In the genomic region with DNA sequence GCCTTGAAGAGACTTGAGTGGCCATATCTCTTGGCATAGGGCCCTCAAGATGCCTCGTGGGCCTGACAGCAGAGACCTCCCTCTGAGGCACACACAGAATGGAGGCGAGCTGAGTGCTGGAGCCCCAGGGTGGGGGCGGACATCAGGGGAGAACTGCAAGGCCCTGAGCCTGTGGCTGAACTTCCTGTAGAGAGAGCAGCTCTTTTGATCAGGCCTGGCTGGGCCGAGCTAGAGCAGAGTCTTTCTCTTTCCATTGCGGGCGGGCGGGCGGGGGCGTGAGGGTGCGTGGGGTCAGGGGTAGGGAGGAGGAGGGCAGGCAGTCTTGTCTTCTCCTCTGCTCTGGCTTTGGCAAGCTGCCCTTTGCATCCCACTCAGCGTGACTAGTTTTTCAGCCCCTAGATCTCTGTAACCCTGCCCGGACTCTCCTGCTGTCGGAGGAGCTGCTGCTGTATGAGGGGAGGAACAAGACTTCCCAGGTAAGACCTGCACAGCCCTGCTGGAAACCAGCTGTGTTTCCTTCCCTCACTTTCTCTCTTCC, we compare ENCODE assay signal across 7 mouse cellular contexts.
A peak's percentile ranks its signal among the peaks of the same experiment; 100 is the strongest.
DNase-seq lines count a peak whose midpoint lies in the region; ATAC-seq lines count a peak whose summit lies in the region.

No protein-coding gene starts in this region.

- no peak overlapping the region for H3K4me2 ChIP-seq in midbrain, embryonic 15.5 days

- 0 out of 2 replicates have a peak, but pooled peaks have one; percentile 24 for ATAC-seq in neutrophil, adult 5-6 weeks (ENCODE audit: extremely low read depth, insufficient number of reproducible peaks, low FRiP score, poor library complexity, severe bottlenecking)
- ATAC-seq in midbrain, embryonic 15.5 days (replicated peaks), result no peak

- H3K27me3 ChIP-seq in embryonic facial prominence, embryonic 10.5 days (replicated peaks; ENCODE audit: low read depth, poor library complexity, severe bottlenecking), result no peaks in the 10 kb centered on the region
- H3K27me3 ChIP-seq in midbrain, embryonic 15.5 days (replicated peaks), result no peaks in the 10 kb centered on the region

- H3K9ac ChIP-seq in midbrain, embryonic 15.5 days, result no peak overlapping the region

- H3K4me1 ChIP-seq in embryonic facial prominence, embryonic 10.5 days, result peaks cover 53% of the 10 kb centered on the region
- no peaks in the 10 kb centered on the region for H3K4me1 ChIP-seq in midbrain, embryonic 15.5 days

- no peaks in the 10 kb centered on the region for H3K36me3 ChIP-seq in embryonic facial prominence, embryonic 10.5 days (replicated peaks)
- H3K36me3 ChIP-seq in midbrain, embryonic 15.5 days (replicated peaks), result no peaks in the 10 kb centered on the region

- H3K4me3 ChIP-seq in embryonic facial prominence, embryonic 10.5 days, result no peak overlapping the region
- H3K4me3 ChIP-seq in midbrain, embryonic 15.5 days, result no peak overlapping the region

- H3K27ac ChIP-seq in embryonic facial prominence, embryonic 10.5 days (replicated peaks), result peak overlapping the region; percentile 72
- H3K27ac ChIP-seq in midbrain, embryonic 15.5 days, result no peak overlapping the region

- 36% methylated on average over 13 of the region's 13 CpGs for WGBS in embryonic facial prominence, embryonic 10.5 days
- WGBS in midbrain, embryonic 15.5 days, result 51% methylated on average over 13 of the region's 13 CpGs

- no peaks in the 10 kb centered on the region for H3K9me3 ChIP-seq in embryonic facial prominence, embryonic 10.5 days
- H3K9me3 ChIP-seq in midbrain, embryonic 15.5 days, result no peaks in the 10 kb centered on the region

- peak; percentile 72 for DNase-seq in T-cell, adult 2 months (ENCODE audit: low spot score)
- no peak for DNase-seq in embryonic facial prominence, embryonic 10.5 days (ENCODE audit: low spot score)
- DNase-seq in kidney, postnatal 25 days, result peak; percentile 37 to 76
- DNase-seq in right cerebral cortex, adult 18-20 months, result no peak
- no peak for DNase-seq in layer of hippocampus, postnatal 25 days (ENCODE audit: extremely low spot score in 1 of 2, low spot score in 1 of 2)

Comparison
In these comparisons a context has a peak if more than half of its experiments do, and no peak if none do; other contexts are left out.
1. DNase-seq: peak in T-cell, adult 2 months (single experiment) and kidney, postnatal 25 days (2 of 2); none in embryonic facial prominence, embryonic 10.5 days (single experiment), right cerebral cortex, adult 18-20 months (single experiment) and layer of hippocampus, postnatal 25 days (0 of 2).